Mouse (Mus musculus): ENCODE results near the gene Nek4.

The Nek4 gene

DNA sequence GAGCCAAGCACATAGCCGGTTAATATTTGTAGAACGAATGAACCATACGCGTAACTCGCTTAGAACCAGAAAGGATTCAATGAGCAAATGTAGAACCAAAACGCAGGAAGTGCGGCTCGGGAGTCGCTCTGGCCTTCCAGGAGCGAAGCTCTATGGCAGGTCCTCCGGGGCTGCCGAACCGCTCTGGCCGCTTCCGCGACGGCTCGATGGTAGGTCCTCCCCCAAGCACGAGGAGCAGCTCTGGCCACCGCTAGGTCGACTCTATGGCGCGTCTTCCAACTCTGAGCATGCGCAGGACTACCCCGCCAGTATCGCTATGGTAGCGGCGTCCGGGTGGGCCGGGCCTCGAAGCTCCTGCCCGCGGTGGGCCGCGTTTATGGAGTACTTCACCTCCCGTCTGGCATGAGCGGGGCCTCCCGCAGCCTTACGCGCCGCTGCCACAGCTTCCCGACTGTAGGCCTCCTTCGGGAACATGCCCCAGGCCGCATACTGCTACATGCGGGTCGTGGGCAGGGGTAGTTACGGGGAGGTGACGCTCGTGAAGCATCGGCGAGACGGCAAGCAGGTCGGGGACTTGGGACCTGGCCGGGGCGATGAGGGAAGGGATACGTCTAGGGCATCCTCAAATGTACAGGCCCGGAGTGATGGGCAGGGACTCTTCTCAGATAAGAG is at the start of gene Nek4:
Gene Nek4, plus strand, starts transcription at position 224 of the 672 bp plus-strand sequence.
- peak; percentile 96 for DNase-seq (ENCODE audit: low spot score)

DNA sequence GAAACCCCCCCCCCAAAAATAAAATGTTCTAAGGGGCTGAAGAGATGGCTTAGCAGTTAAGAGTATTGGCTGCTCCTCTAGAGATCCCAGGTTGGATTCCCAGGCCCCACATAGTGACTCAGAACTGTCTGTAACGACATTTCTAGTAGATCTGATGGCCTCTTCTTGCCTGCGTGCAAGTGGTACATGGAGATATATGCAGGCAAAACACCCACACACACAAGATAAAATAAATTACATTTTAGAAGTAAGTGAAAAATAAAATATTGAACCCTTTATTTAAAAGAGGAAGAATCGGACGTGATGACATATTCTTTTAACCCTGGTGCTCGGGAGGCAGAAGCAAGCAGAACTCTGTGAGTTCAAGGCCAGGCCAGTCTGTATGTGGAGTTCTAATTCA is 48.5 kb upstream of the Nek4 start:
- no peak for DNase-seq (ENCODE audit: low spot score)

DNA sequence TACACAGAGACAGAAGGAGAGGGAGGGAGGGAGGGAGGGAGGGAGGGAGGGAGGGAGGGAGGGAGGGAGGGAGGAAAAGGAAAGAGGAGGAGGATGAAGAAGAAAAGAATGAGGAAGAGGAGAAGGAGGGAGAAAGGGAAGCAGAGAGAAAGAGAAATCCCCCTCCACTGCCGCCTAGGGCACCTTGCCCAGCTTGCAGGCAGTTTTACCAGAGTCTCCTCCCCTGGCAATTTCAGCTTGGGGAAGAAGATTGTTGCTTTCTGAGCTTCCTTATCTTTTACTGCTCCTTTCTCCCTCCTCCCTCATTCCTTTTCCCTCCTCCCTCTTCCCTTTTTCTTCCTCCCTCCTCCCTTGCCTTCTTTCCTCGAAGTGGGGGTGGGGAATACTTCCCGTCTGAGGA is 48.1 kb upstream of the Nek4 start:
- no peak for DNase-seq (ENCODE audit: low spot score)

DNA sequence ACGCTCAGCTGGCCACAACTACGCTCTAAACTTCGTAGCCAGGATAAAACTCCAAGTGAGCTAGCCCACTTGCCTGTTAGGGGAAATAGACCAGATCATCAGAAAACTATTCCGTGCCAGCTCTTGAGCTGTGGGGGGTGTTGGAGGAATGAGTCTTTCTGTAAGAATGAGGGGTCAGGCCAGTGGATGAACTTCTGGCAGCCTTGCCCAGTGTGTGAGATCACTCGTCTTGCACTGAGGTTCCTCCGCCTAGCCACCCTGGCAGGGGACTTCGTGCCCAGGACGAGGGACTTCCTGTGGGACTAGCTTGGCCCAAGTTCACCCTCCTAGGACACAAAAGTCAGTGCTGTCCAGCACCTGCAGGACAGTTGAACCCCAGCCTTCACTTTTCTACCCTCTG is 46.9 kb upstream of the Nek4 start:
- no peak for DNase-seq (ENCODE audit: low spot score)

DNA sequence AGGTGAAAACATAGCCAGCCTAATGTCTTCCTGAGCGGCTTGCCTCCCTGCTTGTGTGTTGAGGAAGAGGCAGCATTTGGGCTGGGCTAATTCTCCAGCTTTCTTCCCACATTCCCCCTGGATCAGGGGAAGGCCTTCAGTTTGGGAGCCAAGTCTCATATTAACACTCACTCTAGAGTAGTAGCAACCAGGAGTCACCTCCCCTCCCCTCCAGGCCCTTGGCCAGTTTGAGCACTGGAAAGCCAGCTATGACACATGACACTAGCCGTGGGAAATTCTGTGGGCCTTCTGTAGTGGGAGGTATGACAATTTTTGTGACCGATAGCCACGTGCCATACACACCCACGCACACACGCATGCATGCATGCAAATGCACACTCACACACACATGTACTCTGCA is 45.2 kb upstream of the Nek4 start:
- no peak for DNase-seq (ENCODE audit: low spot score)

DNA sequence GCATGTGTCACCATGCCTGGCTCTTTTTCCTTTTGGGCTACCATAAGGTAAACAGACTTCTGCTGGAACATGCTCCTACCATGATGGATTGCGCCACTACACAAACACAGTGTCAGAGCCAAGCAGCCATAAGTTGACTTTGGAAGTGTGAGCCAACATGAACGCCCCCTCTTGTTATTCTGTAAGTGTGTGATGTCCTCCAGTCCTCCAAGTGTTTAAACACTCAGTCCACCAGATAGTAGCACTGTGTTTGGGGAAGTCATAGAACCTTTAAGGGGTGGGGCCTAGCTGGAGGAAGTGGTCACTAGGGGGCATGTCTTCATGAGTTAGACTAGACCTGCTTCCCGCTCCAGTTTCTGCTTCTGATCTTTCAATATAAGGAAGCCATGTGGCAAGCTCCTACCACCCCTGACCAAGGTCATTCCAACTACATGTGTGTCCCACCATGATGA is 43.3 kb upstream of the Nek4 start:
- no peak for DNase-seq (ENCODE audit: low spot score)

DNA sequence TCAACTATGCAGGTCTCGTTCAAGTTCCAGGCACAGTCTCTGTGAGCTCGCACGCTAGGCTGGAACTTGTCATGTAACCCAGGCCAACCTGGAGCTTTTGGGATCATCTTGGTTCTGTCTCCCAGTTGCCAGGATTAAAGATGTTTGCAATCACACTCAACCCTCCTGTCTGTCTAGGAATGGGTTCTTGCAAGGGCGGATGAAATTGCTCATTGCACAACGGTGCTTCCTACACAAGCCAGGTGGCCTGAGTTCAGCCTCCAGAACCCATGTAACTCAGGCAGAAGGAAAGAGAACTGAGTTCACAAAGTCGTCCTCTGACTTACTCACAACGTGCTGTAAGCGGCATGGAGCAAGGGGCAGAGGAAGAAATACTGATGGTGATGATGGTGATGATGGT is 40.0 kb upstream of the Nek4 start:
- DNase-seq (ENCODE audit: low spot score): no peak

DNA sequence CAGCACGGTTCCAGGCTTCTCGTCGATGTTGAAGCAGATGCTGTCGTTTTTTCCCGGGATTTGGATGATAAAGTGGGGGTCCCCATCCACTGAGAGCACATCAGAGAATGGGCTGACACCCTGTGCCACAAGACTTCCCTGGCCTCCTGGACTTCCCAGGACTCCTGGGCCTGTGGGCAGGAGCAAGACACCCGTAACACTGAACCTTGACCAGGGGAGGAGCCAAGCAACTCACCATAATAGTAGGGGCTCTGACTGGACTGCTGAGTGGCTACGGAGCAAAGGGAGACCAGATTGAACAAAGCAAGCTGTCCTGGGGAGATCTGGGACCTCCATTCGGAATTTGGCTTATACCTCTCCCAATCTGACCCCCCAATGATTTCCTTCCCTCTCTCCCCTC is 38.5 kb upstream of the Nek4 start:
- no peak for DNase-seq (ENCODE audit: low spot score)

DNA sequence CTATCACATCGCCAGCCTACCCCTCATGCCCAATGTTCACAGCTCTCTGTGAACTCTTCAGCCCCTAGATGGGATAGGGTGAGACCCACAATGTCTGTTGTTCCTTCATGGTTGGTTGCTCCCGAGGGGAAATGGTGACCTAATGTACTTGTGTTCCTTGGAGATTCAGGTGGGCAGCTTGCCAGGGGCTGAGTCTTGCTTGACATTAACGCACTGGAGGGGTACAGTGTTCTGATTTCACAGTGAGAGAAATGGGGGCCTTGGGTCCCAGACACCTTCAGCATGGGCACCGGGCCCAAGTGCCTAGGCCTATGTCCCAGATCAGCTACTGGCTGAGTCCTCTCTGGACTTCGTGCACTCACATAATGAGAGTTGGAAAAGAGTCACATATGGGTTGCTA is 37.8 kb upstream of the Nek4 start:
- no peak for DNase-seq (ENCODE audit: low spot score)

DNA sequence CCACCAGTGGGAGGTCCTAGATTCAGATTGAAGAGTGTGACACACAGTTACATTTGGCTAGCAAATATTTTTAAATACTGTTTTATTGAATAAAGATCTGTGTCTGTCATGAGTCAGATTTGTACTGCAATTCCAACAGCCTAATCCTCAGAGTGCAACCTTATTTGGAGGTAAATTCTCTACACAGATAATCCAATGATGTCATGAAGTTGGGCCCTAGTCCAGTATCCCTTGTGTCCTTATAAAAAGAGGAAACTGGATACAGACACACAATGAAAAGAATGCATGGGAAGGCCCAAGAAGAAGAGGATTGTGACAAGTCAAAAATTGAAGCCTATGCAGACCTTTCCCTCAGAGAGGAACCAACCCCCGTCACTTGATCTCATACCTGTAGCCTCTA is 34.7 kb upstream of the Nek4 start:
- no peak for DNase-seq (ENCODE audit: low spot score)

DNA sequence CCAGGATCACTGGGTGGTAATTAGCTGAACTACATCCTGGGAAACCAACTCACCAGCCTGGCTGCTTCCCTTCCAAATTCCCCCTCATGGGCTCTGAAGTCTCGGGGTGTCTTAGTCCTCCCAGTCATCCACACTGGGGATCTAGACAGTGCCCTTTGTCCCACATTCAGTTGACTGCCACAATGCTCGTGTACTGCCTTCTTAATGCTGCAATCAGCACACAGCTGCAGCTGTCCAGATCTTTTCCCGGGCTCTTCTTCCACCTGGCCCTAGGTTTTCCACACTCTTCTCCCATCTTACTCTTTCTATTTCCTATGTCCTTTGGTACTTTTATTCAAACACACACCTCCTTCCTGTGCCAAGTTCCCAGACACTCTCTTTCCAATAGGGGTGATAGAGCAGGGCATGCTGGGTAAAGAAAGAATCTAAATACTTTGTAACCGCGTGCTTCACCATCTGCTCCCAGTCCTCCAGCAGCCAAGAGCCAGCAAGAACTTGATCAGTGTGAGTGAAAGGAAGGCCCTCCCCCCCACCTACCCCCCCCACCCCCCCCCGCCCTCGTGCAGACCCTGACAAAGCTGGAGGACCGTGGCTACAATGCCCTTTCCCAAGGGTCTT is 29.0 kb upstream of the Nek4 start:
- DNase-seq (ENCODE audit: low spot score): no peak

DNA sequence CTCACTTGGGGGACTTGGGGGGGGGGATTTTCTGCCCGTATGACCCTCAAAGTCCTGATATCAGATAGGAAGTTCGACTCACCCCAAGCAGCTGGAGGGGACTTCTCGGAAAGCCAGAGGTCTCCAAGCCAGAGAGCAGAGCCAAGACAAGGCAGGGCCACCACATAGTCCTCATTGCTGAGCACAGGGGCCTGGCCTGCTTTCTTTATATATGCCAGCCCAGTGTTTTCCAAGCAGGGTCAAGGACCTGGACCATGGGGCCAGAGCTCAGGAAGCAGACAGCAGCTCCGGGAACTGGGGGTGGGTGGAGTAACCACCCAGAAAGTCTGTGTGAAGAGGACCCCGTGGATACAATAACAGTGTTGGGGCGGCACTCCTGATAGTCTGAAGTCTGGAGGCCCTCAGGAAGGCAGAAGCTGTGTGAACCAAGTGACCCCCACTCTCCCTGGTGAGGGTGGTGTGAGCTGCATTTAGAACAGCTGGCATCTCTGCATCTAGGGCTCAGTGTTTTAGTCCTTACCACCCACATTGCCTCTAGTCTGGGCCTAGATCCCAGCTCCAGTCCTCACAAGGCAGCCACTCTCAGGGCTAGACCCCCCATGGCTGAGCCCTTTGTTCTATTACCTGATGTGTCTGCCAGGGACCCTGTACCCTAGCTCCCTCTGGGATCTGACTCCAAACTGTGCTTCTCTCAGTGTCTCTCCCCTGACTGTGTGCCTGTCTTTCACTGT is 27.6 kb upstream of the Nek4 start, which contains the start of gene Itih3:
Gene Itih3, minus strand, starts transcription at position 386 of the 731 bp plus-strand sequence.
- DNase-seq (ENCODE audit: low spot score): no peak

DNA sequence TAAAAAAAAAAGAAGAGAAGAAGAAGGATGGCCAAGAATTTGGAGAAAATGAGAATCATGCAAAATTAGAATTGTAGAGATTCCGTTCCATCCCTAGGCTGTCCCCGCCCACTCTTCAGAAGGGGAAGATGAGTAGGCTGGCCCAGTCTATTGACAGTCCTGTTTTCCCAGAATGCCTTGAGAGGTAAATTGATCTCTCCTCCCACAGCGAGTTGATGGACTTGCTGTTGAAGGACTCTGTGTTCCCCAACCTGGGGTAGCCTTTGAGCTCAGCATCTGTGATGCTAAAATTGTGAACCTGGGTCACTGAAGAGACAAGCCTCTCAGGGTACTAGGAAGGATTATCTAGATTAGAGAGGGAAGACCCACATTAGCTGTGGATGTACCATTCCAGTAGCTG is 25.7 kb upstream of the Nek4 start:
- DNase-seq (ENCODE audit: low spot score): no peak

DNA sequence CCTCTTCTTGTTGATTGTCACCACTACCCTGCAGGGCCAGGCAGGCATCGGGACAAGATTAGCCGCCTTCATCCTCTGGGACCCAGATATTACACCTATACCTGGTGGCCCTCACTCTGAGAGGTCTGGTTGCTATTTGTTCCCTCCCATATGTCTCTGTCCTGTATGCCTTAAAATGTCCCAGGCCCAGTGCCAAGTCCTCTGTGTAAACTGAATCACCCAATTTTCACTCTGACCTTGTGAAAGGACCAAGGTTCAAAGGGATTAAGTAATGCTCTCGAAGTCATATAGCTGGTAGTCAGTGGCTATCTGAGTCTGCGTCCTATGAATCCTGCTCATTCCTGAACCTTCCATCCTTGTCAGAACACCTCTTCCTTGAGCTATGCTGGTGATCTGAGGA is 20.8 kb upstream of the Nek4 start:
- no peak for DNase-seq (ENCODE audit: low spot score)

DNA sequence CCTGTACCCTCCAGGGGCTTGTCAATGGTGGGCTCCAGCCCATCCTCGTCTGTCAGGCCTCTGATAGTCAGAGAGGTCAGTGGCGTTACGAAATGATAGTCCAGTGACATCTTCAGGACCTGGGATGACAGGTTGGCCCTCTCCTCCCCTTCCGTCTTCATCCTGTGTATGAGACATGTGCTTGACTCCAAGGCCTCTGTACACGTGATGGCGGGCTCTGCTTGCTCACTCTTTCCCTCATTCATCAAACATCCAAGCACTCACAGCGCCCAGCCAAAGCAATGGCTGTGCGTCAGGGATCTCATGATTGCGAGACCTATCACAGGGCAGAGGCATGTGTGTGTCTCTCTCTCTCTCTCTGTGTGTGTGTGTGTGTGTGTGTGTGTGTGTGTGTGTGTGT is 17.8 kb upstream of the Nek4 start:
- DNase-seq (ENCODE audit: low spot score): no peak

DNA sequence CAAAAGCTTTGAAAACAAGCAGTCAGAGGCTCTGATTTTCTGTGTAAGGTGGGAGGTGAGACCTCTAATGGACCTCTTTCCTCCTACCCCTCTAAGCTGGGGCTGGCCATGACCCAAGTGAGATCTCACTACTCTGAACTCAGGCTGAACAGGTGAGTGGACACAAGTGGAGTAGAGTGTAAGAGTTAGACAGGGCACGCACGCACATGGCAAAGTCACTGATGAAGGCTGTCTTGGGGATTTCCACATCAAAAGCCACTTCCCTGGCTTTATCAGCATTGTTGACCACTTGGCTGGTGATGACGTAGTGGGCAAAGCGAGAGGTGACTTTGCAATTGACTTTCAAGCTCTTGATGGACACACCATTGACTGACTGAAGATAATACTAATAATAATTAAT is 8.9 kb upstream of the Nek4 start:
- DNase-seq (ENCODE audit: low spot score): no peak

DNA sequence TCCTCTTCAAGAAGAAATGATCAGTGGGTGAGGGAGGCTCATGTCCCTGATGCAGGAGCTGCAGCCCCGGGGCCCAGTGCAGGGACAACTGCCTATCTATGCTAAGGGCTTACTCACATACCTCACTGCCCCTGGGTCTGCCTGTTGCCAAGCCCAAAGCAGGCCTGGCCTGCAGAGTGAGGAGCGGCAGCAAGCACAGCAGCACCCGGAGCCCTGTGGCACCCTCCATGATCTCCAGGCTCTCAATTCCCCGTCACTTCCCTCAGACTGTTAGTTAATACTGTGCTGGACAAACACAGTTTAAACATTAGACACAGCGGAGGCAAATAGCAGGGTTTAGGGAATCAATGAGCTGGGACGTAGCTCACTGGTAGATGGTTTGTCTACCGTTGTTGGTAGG is 8.1 kb upstream of the Nek4 start, which contains the start of gene Itih1:
Gene Itih1, minus strand, starts transcription at position 252 of the 400 bp plus-strand sequence.
- no peak for DNase-seq (ENCODE audit: low spot score)

DNA sequence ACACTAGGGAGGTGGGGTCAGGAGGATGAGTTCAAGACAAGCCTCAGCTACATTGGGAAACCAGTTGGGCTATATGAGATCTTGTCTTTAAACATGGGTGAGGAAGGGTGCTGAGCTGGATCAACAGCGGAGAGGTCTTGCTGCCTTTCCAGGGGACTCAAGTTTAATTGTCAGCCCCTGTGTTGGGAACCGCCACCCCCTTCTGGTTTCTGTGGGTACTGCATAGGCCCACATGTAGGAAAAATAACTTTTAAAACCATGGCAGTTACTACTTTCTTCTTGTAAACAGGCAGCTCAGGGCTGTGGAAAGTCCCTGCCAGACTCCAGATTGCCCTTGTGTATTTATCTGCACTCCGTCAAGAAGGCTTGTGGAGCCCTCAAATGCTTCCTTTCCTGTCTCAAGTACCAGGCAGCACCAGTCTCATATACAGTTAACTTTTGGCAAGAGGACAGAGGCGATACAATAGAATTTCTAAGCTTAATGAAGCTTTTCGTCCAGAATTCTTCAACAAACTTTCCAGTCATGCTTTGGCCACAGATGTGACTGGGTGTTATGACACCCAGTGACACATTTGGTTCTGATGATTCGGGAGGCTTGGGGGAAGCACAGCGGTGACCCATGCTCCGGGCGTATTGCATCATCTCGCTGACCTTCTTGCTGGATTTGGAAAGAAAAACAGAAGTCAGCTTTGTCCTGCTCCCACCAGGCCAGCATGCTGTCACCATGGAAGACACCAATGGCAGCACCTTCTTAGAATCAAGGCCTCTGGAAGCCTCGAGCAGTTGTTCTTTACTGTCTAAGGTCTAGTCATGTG is 7.1 kb upstream of the Nek4 start:
- peak; percentile 19 for DNase-seq (ENCODE audit: low spot score)

DNA sequence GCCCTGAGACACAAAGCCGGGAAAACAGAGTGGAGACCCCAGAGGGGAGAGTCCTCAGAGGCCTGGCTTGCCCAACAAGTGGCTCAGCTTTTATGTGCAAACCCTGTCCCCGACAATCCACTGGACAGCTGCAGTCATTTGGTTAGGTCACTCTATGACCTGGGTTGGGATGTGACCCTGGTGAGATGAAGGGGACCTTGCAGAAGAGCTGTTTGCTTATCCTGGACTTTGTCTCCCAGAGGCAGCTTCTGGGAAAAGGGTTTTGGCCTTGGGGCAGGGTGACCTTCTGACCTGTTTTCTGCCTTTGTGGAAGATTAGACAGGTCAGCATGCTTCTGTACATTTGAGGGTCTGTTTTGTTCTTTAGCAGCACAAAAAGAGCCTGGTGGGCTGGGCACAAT is 6.4 kb upstream of the Nek4 start:
- peak; percentile 11 for DNase-seq (ENCODE audit: low spot score)

DNA sequence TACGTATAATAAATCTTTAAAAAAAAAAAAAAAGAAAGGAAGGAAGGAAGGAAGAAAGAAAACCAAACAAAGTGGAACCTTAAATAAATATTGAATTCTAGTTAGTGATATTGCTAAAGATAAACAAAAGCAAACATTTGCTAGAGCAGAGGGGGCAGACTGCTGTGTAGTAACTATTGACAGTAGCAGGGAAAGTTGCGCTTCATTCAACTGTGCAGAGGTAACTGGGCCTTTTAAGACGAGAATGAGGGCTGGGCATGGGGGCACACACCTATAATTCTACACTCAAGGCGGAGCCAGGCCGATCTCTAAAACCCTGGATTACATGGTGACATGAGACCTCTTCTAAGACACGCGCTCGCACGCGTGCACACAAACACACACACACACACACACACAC is 1.2 kb upstream of the Nek4 start:
- no peak for DNase-seq (ENCODE audit: low spot score)

DNA sequence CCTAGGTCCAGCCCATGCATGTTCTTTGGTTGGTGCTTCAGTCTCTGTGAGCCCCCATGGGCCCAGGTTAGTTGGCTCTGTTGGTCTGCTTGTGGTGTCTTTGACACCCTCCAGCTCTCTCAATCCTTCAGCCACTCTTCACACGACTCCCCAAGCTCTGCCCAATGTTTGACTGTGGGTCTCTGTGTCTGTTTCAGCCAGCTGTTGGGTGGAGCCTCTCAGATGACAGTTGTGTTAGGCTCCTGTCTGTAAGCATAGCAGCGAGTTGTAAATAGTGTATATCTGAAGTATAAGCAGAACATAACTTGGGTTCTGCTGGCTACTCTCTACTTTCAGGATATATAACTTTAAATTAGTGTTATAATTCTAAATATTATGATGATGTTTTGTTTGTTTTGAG is 7.3 kb downstream of the Nek4 start:
- no peak for DNase-seq (ENCODE audit: low spot score)

DNA sequence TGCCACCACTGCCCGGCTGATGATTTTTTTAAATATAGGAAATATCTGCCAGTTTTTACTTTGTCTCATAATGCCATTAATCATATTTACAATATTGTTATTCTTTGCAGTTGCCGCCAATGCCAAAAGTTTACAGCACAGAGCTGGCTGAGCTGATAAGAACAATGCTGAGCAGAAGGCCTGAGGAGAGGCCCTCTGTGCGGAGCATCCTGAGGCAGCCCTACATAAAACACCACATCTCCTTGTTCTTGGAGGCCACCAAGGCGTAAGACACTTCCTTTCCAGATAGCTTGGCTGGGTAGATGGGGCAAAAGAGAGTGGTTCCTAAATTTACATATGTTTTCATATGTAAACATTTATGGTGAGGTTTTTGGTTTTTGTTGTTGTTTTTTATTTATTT is 7.9 kb downstream of the Nek4 start:
- DNase-seq (ENCODE audit: low spot score): no peak
